Mouse (Mus musculus): ENCODE measurements around the gene Gpr62. TPM values are rescaled to one million over a fixed set of nuclear protein-coding genes. Genes with fewer than 3 reads are reported as not detected.
"Not testable (repeated sequence)": the region's sequence is repeated elsewhere in the genome, so short reads cannot be mapped to it uniquely, and the experiment has no call there.

Gpr62 gene
- total and polyA plus RNA-seq, 3 experiments: not detected

GRCm38 (mm10) chr9:106501846-106502245 lies 36.1 kb upstream of the Gpr62 start:
- ATAC-seq (ENCODE audit: extremely low read depth, insufficient number of reproducible peaks, low FRiP score, poor library complexity, severe bottlenecking) (no peak), DNase-seq (ENCODE audit: low spot score) (no peak)
- Histone ChIP-seq H3K27me3 (ENCODE audit: insufficient read depth, low read length) (peaks cover 21% of the 10 kb centered on the region), H3K4me1 (ENCODE audit: insufficient read depth, low read depth, low read length) (no peaks in the 10 kb centered on the region), H3K36me3 (replicated peaks) (no peaks in the 10 kb centered on the region), H3K4me3 (ENCODE audit: low read depth, low read length) (no peak overlapping the region), H3K9me3 (replicated peaks) (no peaks in the 10 kb centered on the region)
- TF ChIP-seq POLR2AphosphoS5 (IDR thresholded peaks at IDR 0.05; ENCODE audit: insufficient replicate concordance, low read depth, low read length): no peak
- TF ChIP-seq GATA2 (IDR thresholded peaks at IDR 0.05; ENCODE audit: borderline replicate concordance, low read depth, low read length): no peak
- no peak for TF ChIP-seq TAL1 (conservative IDR thresholded peaks at IDR 0.05; ENCODE audit: low read depth, low read length)
- no peak for TF ChIP-seq CTCF (IDR thresholded peaks at IDR 0.05; ENCODE audit: low read depth, low read length)
- TF ChIP-seq GATA1 (IDR thresholded peaks at IDR 0.05; ENCODE audit: borderline replicate concordance, low read length): no peak

DNA sequence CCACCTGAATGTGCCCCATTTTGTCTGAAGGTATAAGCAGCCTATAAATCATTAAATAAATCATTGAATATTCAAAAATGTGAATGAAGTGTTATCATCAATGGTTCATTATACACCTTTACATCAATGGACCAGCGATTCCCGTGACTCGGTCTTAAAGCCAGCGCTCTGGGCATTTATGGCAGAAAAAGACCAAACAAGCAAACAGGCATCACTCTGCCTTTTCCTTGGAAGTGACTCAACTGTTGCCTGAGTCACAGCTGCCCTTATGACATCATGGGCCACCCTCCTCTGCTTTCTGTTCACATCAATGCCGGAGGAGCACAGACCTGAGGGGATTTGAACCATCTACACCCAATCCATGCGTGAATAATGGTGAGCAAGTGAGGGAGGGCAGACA lies 33.9 kb upstream of the Gpr62 start, which contains the start of gene Iqcf1:
Iqcf1 (plus strand) TSS at position 301 of the 400 bp plus-strand sequence.
- TF ChIP-seq GATA1 (IDR thresholded peaks at IDR 0.05; ENCODE audit: borderline replicate concordance, low read length): no peak
- no peak for TF ChIP-seq POLR2AphosphoS5 (IDR thresholded peaks at IDR 0.05; ENCODE audit: insufficient replicate concordance, low read depth, low read length)
- no peak for TF ChIP-seq GATA2 (IDR thresholded peaks at IDR 0.05; ENCODE audit: borderline replicate concordance, low read depth, low read length)
- no peak for TF ChIP-seq CTCF (IDR thresholded peaks at IDR 0.05; ENCODE audit: low read depth, low read length)
- TF ChIP-seq TAL1 (conservative IDR thresholded peaks at IDR 0.05; ENCODE audit: low read depth, low read length): no peak
- Histone ChIP-seq H3K36me3 (replicated peaks) (no peaks in the 10 kb centered on the region), H3K4me1 (ENCODE audit: insufficient read depth, low read depth, low read length) (no peaks in the 10 kb centered on the region), H3K9me3 (replicated peaks) (no peaks in the 10 kb centered on the region), H3K4me3 (ENCODE audit: low read depth, low read length) (no peak within 1 kb of the TSS), H3K27me3 (ENCODE audit: insufficient read depth, low read length) (peaks cover 17% of the 10 kb centered on the region)
- no peak for DNase-seq (ENCODE audit: low spot score)
- no peak for ATAC-seq (ENCODE audit: extremely low read depth, insufficient number of reproducible peaks, low FRiP score, poor library complexity, severe bottlenecking)

- not testable (repeated sequence) for DNase-seq (ENCODE audit: low spot score); H3K9me3 ChIP-seq (replicated peaks); ATAC-seq (ENCODE audit: extremely low read depth, insufficient number of reproducible peaks, low FRiP score, poor library complexity, severe bottlenecking); H3K27me3 ChIP-seq (ENCODE audit: insufficient read depth, low read length); H3K4me3 ChIP-seq (ENCODE audit: low read depth, low read length)
- Histone ChIP-seq H3K4me1 (ENCODE audit: insufficient read depth, low read depth, low read length) (peaks cover 12% of the 10 kb centered on the region), H3K36me3 (replicated peaks) (peaks cover 48% of the 10 kb centered on the region)
These were observed 21.9 kb upstream of the Gpr62 start for GRCm38 (mm10) chr9:106487602-106488001.

DNA sequence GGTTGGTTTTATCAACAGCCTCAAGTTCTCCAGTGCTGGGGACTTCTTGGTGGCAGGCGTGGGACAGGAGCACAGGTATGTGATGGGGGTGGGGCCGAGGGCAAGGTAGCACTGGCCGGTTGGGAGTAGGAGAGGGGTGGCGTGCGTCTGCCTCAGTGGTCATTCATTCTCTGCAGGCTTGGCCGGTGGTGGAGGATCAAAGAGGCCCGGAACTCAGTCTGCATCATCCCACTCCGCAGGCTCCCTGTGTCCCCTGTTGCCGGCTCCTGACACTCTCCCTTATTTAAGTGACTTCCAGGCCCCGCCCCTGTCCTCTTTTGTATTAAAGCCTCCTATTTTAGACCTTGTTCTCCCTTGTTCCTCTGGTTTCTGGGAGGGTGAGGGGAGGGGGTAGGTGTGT lies 19.3 kb upstream of the Gpr62 start:
- Histone ChIP-seq H3K36me3 (replicated peaks) (peaks cover 67% of the 10 kb centered on the region), H3K4me1 (ENCODE audit: insufficient read depth, low read depth, low read length) (peaks cover 25% of the 10 kb centered on the region), H3K27me3 (ENCODE audit: insufficient read depth, low read length) (no peaks in the 10 kb centered on the region), H3K4me3 (ENCODE audit: low read depth, low read length) (no peak overlapping the region), H3K9me3 (replicated peaks) (no peaks in the 10 kb centered on the region)
- ATAC-seq (ENCODE audit: extremely low read depth, insufficient number of reproducible peaks, low FRiP score, poor library complexity, severe bottlenecking): no peak
- DNase-seq (ENCODE audit: low spot score): no peak
- TF ChIP-seq TAL1 (conservative IDR thresholded peaks at IDR 0.05; ENCODE audit: low read depth, low read length) (no peak), CTCF (IDR thresholded peaks at IDR 0.05; ENCODE audit: low read depth, low read length) (no peak), POLR2AphosphoS5 (IDR thresholded peaks at IDR 0.05; ENCODE audit: insufficient replicate concordance, low read depth, low read length) (no peak), GATA1 (IDR thresholded peaks at IDR 0.05; ENCODE audit: borderline replicate concordance, low read length) (no peak), GATA2 (IDR thresholded peaks at IDR 0.05; ENCODE audit: borderline replicate concordance, low read depth, low read length) (no peak)

GRCm38 (mm10) chr9:106483606-106484005 lies 17.9 kb upstream of the Gpr62 start:
- DNase-seq (ENCODE audit: low spot score) (no peak), ATAC-seq (ENCODE audit: extremely low read depth, insufficient number of reproducible peaks, low FRiP score, poor library complexity, severe bottlenecking) (no peak)
- no peaks in the 10 kb centered on the region for H3K9me3 ChIP-seq (replicated peaks)
- peaks cover 73% of the 10 kb centered on the region for H3K36me3 ChIP-seq (replicated peaks)
- no peaks in the 10 kb centered on the region for H3K27me3 ChIP-seq (ENCODE audit: insufficient read depth, low read length)
- no peak overlapping the region for H3K4me3 ChIP-seq (ENCODE audit: low read depth, low read length)
- H3K4me1 ChIP-seq (ENCODE audit: insufficient read depth, low read depth, low read length): peaks cover 36% of the 10 kb centered on the region
- TF ChIP-seq TAL1 (conservative IDR thresholded peaks at IDR 0.05; ENCODE audit: low read depth, low read length): no peak
- no peak for TF ChIP-seq CTCF (IDR thresholded peaks at IDR 0.05; ENCODE audit: low read depth, low read length)
- no peak for TF ChIP-seq GATA1 (IDR thresholded peaks at IDR 0.05; ENCODE audit: borderline replicate concordance, low read length)
- TF ChIP-seq GATA2 (IDR thresholded peaks at IDR 0.05; ENCODE audit: borderline replicate concordance, low read depth, low read length): no peak
- no peak for TF ChIP-seq POLR2AphosphoS5 (IDR thresholded peaks at IDR 0.05; ENCODE audit: insufficient replicate concordance, low read depth, low read length)

DNA sequence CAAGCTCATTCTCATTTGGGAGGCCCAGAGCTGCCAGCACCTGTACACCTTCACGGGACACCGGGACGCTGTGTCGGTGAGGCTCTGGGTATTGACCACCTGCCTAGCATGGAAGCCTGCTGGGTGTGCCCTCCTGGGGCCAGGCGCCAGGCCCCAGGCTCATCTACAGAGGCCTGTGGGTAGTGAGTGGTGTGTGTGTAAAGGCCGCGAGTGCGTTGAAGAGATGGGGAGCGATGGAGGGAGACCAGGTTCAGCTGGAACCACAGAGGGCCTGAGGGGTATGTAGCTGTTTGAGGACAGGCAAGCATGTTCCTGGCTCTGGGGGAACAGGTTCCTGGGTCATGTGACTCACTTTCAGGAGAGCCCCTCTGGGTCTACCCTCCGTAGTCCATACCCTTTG lies 17.4 kb upstream of the Gpr62 start:
- Histone ChIP-seq H3K36me3 (replicated peaks) (peaks cover 75% of the 10 kb centered on the region), H3K4me1 (ENCODE audit: insufficient read depth, low read depth, low read length) (peaks cover 39% of the 10 kb centered on the region), H3K4me3 (ENCODE audit: low read depth, low read length) (no peak overlapping the region), H3K27me3 (ENCODE audit: insufficient read depth, low read length) (no peaks in the 10 kb centered on the region), H3K9me3 (replicated peaks) (no peaks in the 10 kb centered on the region)
- ATAC-seq (ENCODE audit: extremely low read depth, insufficient number of reproducible peaks, low FRiP score, poor library complexity, severe bottlenecking): no peak
- TF ChIP-seq POLR2AphosphoS5 (IDR thresholded peaks at IDR 0.05; ENCODE audit: insufficient replicate concordance, low read depth, low read length) (no peak), CTCF (IDR thresholded peaks at IDR 0.05; ENCODE audit: low read depth, low read length) (no peak), TAL1 (conservative IDR thresholded peaks at IDR 0.05; ENCODE audit: low read depth, low read length) (no peak), GATA1 (IDR thresholded peaks at IDR 0.05; ENCODE audit: borderline replicate concordance, low read length) (no peak), GATA2 (IDR thresholded peaks at IDR 0.05; ENCODE audit: borderline replicate concordance, low read depth, low read length) (no peak)
- DNase-seq (ENCODE audit: low spot score): no peak

All from G1E (cell line).